Mouse (Mus musculus): Measurements from ENCODE around the gene Speer2. TPM values are rescaled to one million over a fixed set of nuclear protein-coding genes. Genes with fewer than 3 reads are reported as not detected.

Gene Speer2
- not detected for polyA plus RNA-seq (2017; shearing (Covaris generic))

DNA sequence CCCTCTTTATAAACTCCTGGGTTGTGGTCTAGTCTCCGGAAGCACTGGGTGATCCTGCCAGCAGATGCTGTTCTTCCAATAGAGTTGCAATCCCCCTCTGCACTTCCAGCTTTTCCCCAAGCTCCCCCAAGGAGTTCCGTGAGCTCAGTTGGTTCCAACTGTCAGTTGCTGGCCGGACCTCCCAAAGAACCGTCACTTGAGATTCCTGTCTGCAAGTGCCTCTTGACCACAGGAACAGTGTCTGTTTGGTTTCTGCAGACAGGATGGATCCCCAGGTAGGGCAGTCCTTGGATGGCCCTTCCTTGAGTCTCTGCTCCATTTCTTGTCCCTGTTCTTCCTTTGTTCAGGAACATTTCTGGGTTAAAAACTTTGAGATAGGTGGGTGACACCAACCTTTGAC is at the start of gene Speer2:
Gene Speer2, minus strand, starts transcription at position 101 of the 400 bp plus-strand sequence.

